Mouse (Mus musculus): ENCODE results near the gene Krcc1. TPM values are rescaled to one million over a fixed set of nuclear protein-coding genes. Genes with fewer than 3 reads are reported as not detected.

Krcc1 gene
- total and polyA plus RNA-seq, 3 experiments: 18.7 to 40.2 (median 23.6) TPM

- no peak for TF ChIP-seq CTCF (conservative IDR thresholded peaks at IDR 0.05 in 1 of 2, IDR thresholded peaks at IDR 0.05 in 1 of 2; ENCODE audit: low read depth in 2 of 2, low read length in 2 of 2)
- TF ChIP-seq GABPA (IDR thresholded peaks at IDR 0.05; ENCODE audit: insufficient replicate concordance, low read depth, low read length): no peak
- TF ChIP-seq KAT2A (IDR thresholded peaks at IDR 0.05; ENCODE audit: insufficient replicate concordance, low read length): 0 out of 2 replicates have a peak, but pooled peaks have one; percentile 22
- peak; percentile 91 for TF ChIP-seq IRF4 (IDR thresholded peaks at IDR 0.05; ENCODE audit: low read depth, low read length)
- TF ChIP-seq MAZ (IDR thresholded peaks at IDR 0.05; ENCODE audit: low read depth, low read length): no peak
- TF ChIP-seq MYC (IDR thresholded peaks at IDR 0.05; ENCODE audit: low read depth, low read length): peak; percentile 53; the same call in 1 of the 2 replicates
- TF ChIP-seq ZKSCAN1 (IDR thresholded peaks at IDR 0.05; ENCODE audit: borderline replicate concordance, low read depth, low read length): no peak
- no peak for TF ChIP-seq MAFK (IDR thresholded peaks at IDR 0.05; ENCODE audit: insufficient replicate concordance, low read length)
- no peak for TF ChIP-seq RCOR1 (conservative IDR thresholded peaks at IDR 0.05; ENCODE audit: low read depth, low read length)
- no peak for TF ChIP-seq UBTF (IDR thresholded peaks at IDR 0.05; ENCODE audit: low read depth, low read length)
These were observed 32.3 kb upstream of the Krcc1 start (continued) for GRCm38 (mm10) chr6:71239069-71239750.

DNA sequence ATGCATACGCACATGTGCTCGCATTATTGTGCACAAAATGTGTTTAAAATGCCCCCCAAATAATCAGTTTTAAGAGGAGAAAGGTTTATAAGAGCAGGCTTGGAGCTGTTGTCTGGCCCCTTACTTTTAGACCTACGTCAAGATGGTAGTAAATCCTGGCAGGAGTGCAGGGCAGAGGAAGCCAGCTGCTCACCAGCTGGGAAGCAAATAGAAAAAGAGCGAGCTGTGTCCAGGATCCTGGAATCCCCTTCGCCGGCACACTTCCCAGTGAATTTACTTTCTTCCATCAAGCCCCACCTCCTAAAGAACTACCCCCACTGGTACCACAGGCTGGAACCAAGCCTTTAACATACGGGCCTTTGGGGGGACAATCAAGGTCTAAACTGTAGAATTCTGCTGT, 30.6 kb upstream of the Krcc1 start:
- peaks cover 10 to 21% of the 10 kb centered on the region in 2 experiments for H3K4me1 ChIP-seq (ENCODE audit: control insufficient read depth in 1 of 2, insufficient read depth in 2 of 2)
- no peak overlapping the region for H3K4me2 ChIP-seq (ENCODE audit: insufficient read depth, low read depth, poor library complexity, severe bottlenecking)
- H3K27me3 ChIP-seq (replicated peaks): peaks cover 2% of the 10 kb centered on the region
- no peaks in the 10 kb centered on the region for H3K79me2 ChIP-seq (replicated peaks; ENCODE audit: control insufficient read depth, extremely low read depth, insufficient read depth, poor library complexity, severe bottlenecking)
- no peaks in the 10 kb centered on the region for H3K9me3 ChIP-seq (replicated peaks; ENCODE audit: low read length)
- in situ Hi-C loops (cut with MboI; ENCODE audit: low pct_ligation_motif_present, low pct_unique_long_range_greater_than_20kb, low sequenced_read_pairs): no loop called here
- no peak overlapping the region for H3K27ac ChIP-seq (ENCODE audit: insufficient read depth, low read depth)
- DNase-seq (ENCODE audit: extremely low read depth): no peak
- no peak overlapping the region for H3K4me3 ChIP-seq (replicated peaks in 1 of 3; ENCODE audit: low read depth in 2 of 3, low read length in 2 of 3, poor library complexity in 1 of 3)
- H3K36me3 ChIP-seq (replicated peaks in 1 of 2; ENCODE audit: control insufficient read depth in 1 of 2, insufficient read depth in 1 of 2, low read length in 1 of 2): no peaks in the 10 kb centered on the region
- H3K9ac ChIP-seq (ENCODE audit: insufficient read depth, low read depth): no peak overlapping the region
- TF ChIP-seq KAT2A (IDR thresholded peaks at IDR 0.05; ENCODE audit: insufficient replicate concordance, low read length): no peak
- TF ChIP-seq MXI1 (IDR thresholded peaks at IDR 0.05; ENCODE audit: low read depth, low read length): no peak
- TF ChIP-seq JUN (IDR thresholded peaks at IDR 0.05; ENCODE audit: insufficient read depth, low read depth, low read length): no peak
- TF ChIP-seq CHD2 (IDR thresholded peaks at IDR 0.05; ENCODE audit: low read length): no peak
- TF ChIP-seq MAX (IDR thresholded peaks at IDR 0.05; ENCODE audit: low read length): no peak
- TF ChIP-seq POLR2AphosphoS2 (IDR thresholded peaks at IDR 0.05; ENCODE audit: low read depth, low read length): no peak
- TF ChIP-seq HCFC1 (IDR thresholded peaks at IDR 0.05; ENCODE audit: low read depth, low read length): no peak
- no peak for TF ChIP-seq SMC3 (IDR thresholded peaks at IDR 0.05; ENCODE audit: low read depth, low read length)
- TF ChIP-seq ETS1 (conservative IDR thresholded peaks at IDR 0.05; ENCODE audit: low read depth, low read length): no peak
- no peak for TF ChIP-seq USF2 (conservative IDR thresholded peaks at IDR 0.05; ENCODE audit: low read depth, low read length)
- TF ChIP-seq GABPA (IDR thresholded peaks at IDR 0.05; ENCODE audit: insufficient replicate concordance, low read depth, low read length): no peak
- no peak for TF ChIP-seq EP300 (IDR thresholded peaks at IDR 0.05; ENCODE audit: low read length)
- no peak for TF ChIP-seq RAD21 (IDR thresholded peaks at IDR 0.05; ENCODE audit: low read depth, low read length)
- no peak for TF ChIP-seq TCF12 (IDR thresholded peaks at IDR 0.05; ENCODE audit: low read depth, low read length)
- no peak for TF ChIP-seq ZC3H11A (IDR thresholded peaks at IDR 0.05; ENCODE audit: low read depth, low read length)
- dilution Hi-C loops (cut with MboI; ENCODE audit: extremely low pct_ligation_motif_present, extremely low pct_unique_long_range_greater_than_20kb, low sequenced_read_pairs): no loop called here

All from CH12.LX (cell line).